Mouse (Mus musculus): Measurements from ENCODE around the gene Fam47e. TPM values are rescaled to one million over a fixed set of nuclear protein-coding genes. Genes with fewer than 3 reads are reported as not detected.

The Fam47e gene
- polyA plus RNA-seq (2017; shearing (Covaris generic)) = not detected

DNA sequence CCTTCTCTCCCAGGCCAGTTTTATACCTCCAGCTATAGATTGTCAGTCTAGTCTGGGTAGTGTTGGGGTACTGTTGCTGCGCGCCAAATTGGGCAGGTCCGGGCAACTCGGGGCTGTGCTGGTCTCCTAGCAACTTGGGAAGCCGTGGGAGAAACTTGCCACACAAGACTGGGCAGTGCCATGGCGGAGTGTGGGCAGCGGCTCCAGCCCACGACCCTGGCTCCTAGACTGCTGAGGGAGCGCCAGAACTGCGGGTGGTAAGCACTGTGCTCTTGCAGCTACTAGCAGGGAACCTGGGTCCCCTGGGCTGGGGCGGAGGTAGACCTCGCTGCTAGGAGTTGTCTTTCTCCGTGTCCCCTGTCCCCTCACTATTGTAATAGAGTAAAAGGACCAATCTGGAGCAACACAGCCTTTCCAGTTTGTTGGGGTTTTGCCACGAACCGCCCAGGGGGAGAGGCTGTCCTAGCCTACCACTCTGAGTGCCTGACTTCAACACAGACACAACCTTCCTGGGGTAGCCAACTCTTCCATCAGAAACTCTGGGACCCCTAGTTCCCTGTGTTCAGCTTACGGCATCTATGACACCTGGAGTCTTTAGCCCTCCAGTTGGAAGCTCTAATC lies at the start of gene Fam47e:
TSS of gene Fam47e (plus strand) at position 179 of the 621 bp plus-strand sequence.

DNA sequence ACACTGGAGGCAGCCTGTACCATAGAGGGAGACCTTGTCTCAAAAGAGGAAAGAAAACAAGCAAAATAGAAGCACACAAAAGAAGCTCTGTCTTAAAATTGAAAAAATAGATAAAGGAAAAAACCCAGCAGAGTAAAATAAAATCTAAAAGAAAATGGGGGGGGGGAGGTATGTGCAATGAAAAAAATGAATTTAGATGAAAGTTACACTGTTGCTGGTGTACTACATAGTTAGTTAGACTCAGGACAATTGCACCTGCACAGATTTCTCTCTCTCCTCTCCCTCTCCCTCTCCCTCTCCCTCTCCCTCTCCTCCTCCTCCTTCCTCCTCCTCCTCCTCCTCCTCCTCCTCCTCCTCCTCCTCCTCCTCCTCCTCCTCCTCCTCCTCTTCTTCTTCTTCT lies 48.1 kb upstream of the Fam47e start, which contains the start of gene Scarb2:
TSS of gene Scarb2 (minus strand) at position 101 of the 400 bp plus-strand sequence.

DNA sequence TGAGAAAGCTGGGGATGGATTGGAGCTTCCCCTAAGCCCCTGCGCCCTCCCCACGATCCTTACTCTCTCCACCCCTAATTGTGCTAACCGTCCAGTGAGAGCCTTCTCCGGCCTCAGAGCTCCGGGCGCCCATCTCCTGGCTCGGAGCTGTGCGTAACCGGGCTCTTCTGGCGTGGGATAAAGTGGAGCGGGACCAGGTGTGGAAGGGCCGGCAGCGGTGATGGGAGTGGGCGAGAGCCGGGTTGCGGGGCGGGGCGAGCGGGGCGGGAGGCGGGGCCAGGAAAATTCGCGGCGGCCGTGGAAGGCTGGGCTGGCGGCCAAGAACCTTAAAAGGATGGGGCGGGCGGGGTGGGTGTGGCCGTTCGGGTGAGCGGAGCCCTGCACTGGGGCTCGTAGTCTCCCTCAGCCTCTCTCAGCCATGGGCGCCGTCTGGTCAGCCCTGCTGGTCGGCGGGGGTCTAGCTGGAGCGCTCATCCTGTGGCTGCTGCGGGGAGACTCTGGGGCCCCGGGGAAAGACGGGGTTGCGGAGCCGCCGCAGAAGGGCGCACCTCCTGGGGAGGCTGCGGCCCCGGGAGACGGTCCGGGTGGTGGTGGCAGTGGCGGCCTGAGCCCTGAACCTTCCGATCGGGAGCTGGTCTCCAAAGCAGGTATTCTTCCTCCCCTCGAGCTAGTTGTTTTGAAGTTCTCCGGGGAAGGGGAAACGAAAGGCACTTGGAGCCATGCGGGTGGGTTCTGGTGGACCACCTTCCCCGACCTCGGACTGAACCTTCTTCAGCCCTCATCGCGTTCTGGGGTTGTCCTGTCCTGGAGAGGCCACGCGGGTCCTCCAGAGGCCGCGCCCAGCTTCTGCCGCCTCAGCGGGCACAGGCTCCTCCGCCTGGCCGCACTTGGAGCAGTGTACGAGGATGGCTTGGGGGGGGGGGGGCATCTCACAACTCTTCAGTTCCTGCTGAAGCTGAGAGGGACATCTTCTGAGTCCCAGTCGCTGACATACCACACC lies 48.1 kb downstream of the Fam47e start, which contains the start of gene Stbd1:
TSS of gene Stbd1 (plus strand) at position 351 of the 1,000 bp plus-strand sequence.

Other genes with a start within 250 kb of the Fam47e start
- gene Sdad1, start 244.6 kb upstream of the Fam47e start, polyA plus RNA-seq (2017; shearing (Covaris generic)) = 51.3 TPM
- gene Cxcl9, start 227.0 kb upstream of the Fam47e start, polyA plus RNA-seq (2017; shearing (Covaris generic)) = not detected
- gene Art3, start 223.2 kb upstream of the Fam47e start, polyA plus RNA-seq (2017; shearing (Covaris generic)) = 2.8 TPM
- 88.8 TPM for gene Cxcl10, start 206.2 kb upstream of the Fam47e start, polyA plus RNA-seq (2017; shearing (Covaris generic))
- 44.4 TPM for gene Nup54, start 119.8 kb upstream of the Fam47e start, polyA plus RNA-seq (2017; shearing (Covaris generic))
- 22.7 TPM for gene Scarb2, start 48.2 kb upstream of the Fam47e start, polyA plus RNA-seq (2017; shearing (Covaris generic))
- gene Stbd1, start 48.0 kb downstream of the Fam47e start, polyA plus RNA-seq (2017; shearing (Covaris generic)) = not detected
- gene Ccdc158, start 120.2 kb downstream of the Fam47e start, polyA plus RNA-seq (2017; shearing (Covaris generic)) = not detected
- gene Shroom3, start 128.4 kb downstream of the Fam47e start, polyA plus RNA-seq (2017; shearing (Covaris generic)) = 0.26 TPM

All from effector memory CD4-positive, alpha-beta T cell, adult 7 months (primary cell).